Mouse (Mus musculus): ENCODE data around the gene Efcab6. TPM values are rescaled to one million over a fixed set of nuclear protein-coding genes. Genes with fewer than 3 reads are reported as not detected.

Gene Efcab6
- polyA plus RNA-seq, 1 experiment: not detected

- 69% methylated on average over 9 of the region's 9 CpGs for WGBS
- Histone ChIP-seq H3K27me3 (ENCODE audit: control insufficient read depth, insufficient read depth, low read length) (no peaks in the 10 kb centered on the region), H3K27ac (ENCODE audit: insufficient read depth, low read length) (no peak overlapping the region), H3K4me3 (ENCODE audit: extremely low read depth, insufficient read depth, insufficient read length) (no peak overlapping the region), H3K36me3 (ENCODE audit: control insufficient read depth, insufficient read depth, low read length) (no peaks in the 10 kb centered on the region), H3K4me1 (ENCODE audit: control insufficient read depth, insufficient read depth, insufficient read length) (no peaks in the 10 kb centered on the region)
- DNase-seq (ENCODE audit: low read depth in 1 of 2, low spot score in 2 of 2): no peak
- TF ChIP-seq POLR2A (IDR thresholded peaks at IDR 0.05; ENCODE audit: low read depth, low read length) (no peak), CTCF (IDR thresholded peaks at IDR 0.05; ENCODE audit: extremely low read depth, insufficient read depth, insufficient read length, insufficient replicate concordance) (no peak)
Measured at GRCm38 (mm10) chr15:83897286-83897685, 167.9 kb downstream of the Efcab6 start.

- 38% methylated on average over 9 of the region's 9 CpGs for WGBS
- no peak for TF ChIP-seq POLR2A (IDR thresholded peaks at IDR 0.05; ENCODE audit: low read depth, low read length)
- TF ChIP-seq CTCF (IDR thresholded peaks at IDR 0.05; ENCODE audit: extremely low read depth, insufficient read depth, insufficient read length, insufficient replicate concordance): no peak
- no peaks in the 10 kb centered on the region for H3K27me3 ChIP-seq (ENCODE audit: control insufficient read depth, insufficient read depth, low read length)
Measured at GRCm38 (mm10) chr15:83896011-83896410, 169.2 kb downstream of the Efcab6 start.

GRCm38 (mm10) chr15:83894261-83894660, 170.9 kb downstream of the Efcab6 start:
- Histone ChIP-seq H3K4me1 (ENCODE audit: control insufficient read depth, insufficient read depth, insufficient read length) (no peaks in the 10 kb centered on the region), H3K36me3 (ENCODE audit: control insufficient read depth, insufficient read depth, low read length) (no peaks in the 10 kb centered on the region), H3K27me3 (ENCODE audit: control insufficient read depth, insufficient read depth, low read length) (no peaks in the 10 kb centered on the region), H3K4me3 (ENCODE audit: extremely low read depth, insufficient read depth, insufficient read length) (no peak overlapping the region), H3K27ac (ENCODE audit: insufficient read depth, low read length) (no peak overlapping the region)
- no peak for DNase-seq (ENCODE audit: low read depth in 1 of 2, low spot score in 2 of 2)
- 71% methylated on average over 7 of the region's 7 CpGs for WGBS
- TF ChIP-seq CTCF (IDR thresholded peaks at IDR 0.05; ENCODE audit: extremely low read depth, insufficient read depth, insufficient read length, insufficient replicate concordance) (no peak), POLR2A (IDR thresholded peaks at IDR 0.05; ENCODE audit: low read depth, low read length) (no peak)

More at GRCm38 (mm10) chr15:83896011-83896410, 169.2 kb downstream of the Efcab6 start:
- no peaks in the 10 kb centered on the region for H3K4me1 ChIP-seq (ENCODE audit: control insufficient read depth, insufficient read depth, insufficient read length)
- no peaks in the 10 kb centered on the region for H3K36me3 ChIP-seq (ENCODE audit: control insufficient read depth, insufficient read depth, low read length)
- no peak overlapping the region for H3K4me3 ChIP-seq (ENCODE audit: extremely low read depth, insufficient read depth, insufficient read length)
- no peak overlapping the region for H3K27ac ChIP-seq (ENCODE audit: insufficient read depth, low read length)
- DNase-seq (ENCODE audit: low read depth in 1 of 2, low spot score in 2 of 2): no peak

DNA sequence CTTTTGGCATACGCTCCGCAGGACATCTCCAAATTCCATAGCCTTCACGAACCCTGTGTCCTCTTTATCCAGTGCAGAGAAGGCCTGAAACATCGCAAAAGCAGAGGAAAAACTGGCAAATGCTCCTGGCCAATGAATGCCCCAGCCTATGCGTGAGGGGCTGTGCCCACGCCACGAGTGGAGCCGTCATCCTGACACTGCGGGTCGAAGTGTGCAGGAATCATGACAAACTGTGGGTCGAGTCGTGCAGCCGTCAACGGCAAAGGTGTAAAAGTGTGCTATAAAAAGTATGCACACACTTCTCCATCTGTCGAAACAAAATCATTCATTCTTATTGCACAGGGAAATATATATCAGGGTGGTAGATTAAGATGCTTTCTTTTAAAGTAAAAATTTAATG, 172.3 kb downstream of the Efcab6 start:
- H3K27me3 ChIP-seq (ENCODE audit: control insufficient read depth, insufficient read depth, low read length): no peaks in the 10 kb centered on the region

DNA sequence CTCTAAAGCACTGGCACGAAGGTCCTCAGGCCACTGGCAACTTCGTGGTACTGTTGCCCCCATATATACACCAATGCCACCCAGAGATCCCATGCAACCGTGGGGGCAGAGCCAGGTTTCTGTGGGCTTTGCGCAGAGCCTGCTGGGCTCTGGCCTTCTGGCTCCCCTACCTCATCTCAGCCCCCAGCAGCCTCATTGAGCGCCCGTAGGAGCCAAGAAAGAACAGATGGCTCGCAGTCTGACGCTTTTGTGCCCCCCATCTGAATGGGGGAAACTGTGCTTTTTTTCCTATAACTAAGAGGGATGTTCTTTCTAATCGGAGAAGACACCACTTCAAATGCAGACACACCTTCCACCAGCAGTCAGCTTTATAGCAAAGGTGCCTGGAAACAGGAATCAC, 180.9 kb downstream of the Efcab6 start:
- Histone ChIP-seq H3K36me3 (ENCODE audit: control insufficient read depth, insufficient read depth, low read length) (no peaks in the 10 kb centered on the region), H3K27me3 (ENCODE audit: control insufficient read depth, insufficient read depth, low read length) (no peaks in the 10 kb centered on the region), H3K4me3 (ENCODE audit: extremely low read depth, insufficient read depth, insufficient read length) (no peak overlapping the region), H3K27ac (ENCODE audit: insufficient read depth, low read length) (no peak overlapping the region), H3K4me1 (ENCODE audit: control insufficient read depth, insufficient read depth, insufficient read length) (no peaks in the 10 kb centered on the region)
- no peak for TF ChIP-seq CTCF (IDR thresholded peaks at IDR 0.05; ENCODE audit: extremely low read depth, insufficient read depth, insufficient read length, insufficient replicate concordance)
- no peak for TF ChIP-seq POLR2A (IDR thresholded peaks at IDR 0.05; ENCODE audit: low read depth, low read length)
- no peak for DNase-seq (ENCODE audit: low read depth in 1 of 2, low spot score in 2 of 2)
- 89% methylated on average over 9 of the region's 9 CpGs for WGBS

More for the DNA sequence above, 172.3 kb downstream of the Efcab6 start:
- no peak for DNase-seq (ENCODE audit: low read depth in 1 of 2, low spot score in 2 of 2)
- H3K27ac ChIP-seq (ENCODE audit: insufficient read depth, low read length): no peak overlapping the region
- H3K4me1 ChIP-seq (ENCODE audit: control insufficient read depth, insufficient read depth, insufficient read length): no peaks in the 10 kb centered on the region
- no peak overlapping the region for H3K4me3 ChIP-seq (ENCODE audit: extremely low read depth, insufficient read depth, insufficient read length)
- 91% methylated on average over 15 of the region's 15 CpGs for WGBS
- no peaks in the 10 kb centered on the region for H3K36me3 ChIP-seq (ENCODE audit: control insufficient read depth, insufficient read depth, low read length)
- no peak for TF ChIP-seq POLR2A (IDR thresholded peaks at IDR 0.05; ENCODE audit: low read depth, low read length)
- TF ChIP-seq CTCF (IDR thresholded peaks at IDR 0.05; ENCODE audit: extremely low read depth, insufficient read depth, insufficient read length, insufficient replicate concordance): no peak

GRCm38 (mm10) chr15:83883821-83884220, 181.4 kb downstream of the Efcab6 start:
- WGBS: 91% methylated on average over 8 of the region's 8 CpGs
- TF ChIP-seq POLR2A (IDR thresholded peaks at IDR 0.05; ENCODE audit: low read depth, low read length) (no peak), CTCF (IDR thresholded peaks at IDR 0.05; ENCODE audit: extremely low read depth, insufficient read depth, insufficient read length, insufficient replicate concordance) (no peak)
- Histone ChIP-seq H3K4me3 (ENCODE audit: extremely low read depth, insufficient read depth, insufficient read length) (no peak overlapping the region), H3K27me3 (ENCODE audit: control insufficient read depth, insufficient read depth, low read length) (no peaks in the 10 kb centered on the region), H3K27ac (ENCODE audit: insufficient read depth, low read length) (no peak overlapping the region), H3K4me1 (ENCODE audit: control insufficient read depth, insufficient read depth, insufficient read length) (no peaks in the 10 kb centered on the region), H3K36me3 (ENCODE audit: control insufficient read depth, insufficient read depth, low read length) (no peaks in the 10 kb centered on the region)
- DNase-seq (ENCODE audit: low read depth in 1 of 2, low spot score in 2 of 2): no peak

DNA sequence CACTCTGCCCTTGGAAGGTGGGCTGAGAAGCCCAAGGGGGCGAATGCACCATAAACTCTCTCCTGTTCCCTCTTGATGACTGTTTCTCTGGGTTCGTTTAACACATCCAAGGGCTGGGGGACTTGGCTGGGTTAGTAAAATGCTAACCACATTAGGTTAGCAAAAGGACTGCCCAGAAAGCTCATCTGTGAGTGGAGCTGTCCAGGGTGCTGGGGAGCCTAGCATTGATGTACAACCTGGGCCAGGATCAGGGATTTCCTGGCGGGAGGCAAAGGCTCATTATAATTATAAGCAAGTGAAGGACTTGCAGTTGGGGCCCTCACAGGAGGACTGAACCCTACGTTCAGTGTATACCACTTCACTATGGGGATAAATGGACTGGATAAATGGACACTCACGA, 185.3 kb downstream of the Efcab6 start:
- H3K27ac ChIP-seq (ENCODE audit: insufficient read depth, low read length): no peak overlapping the region
- H3K4me1 ChIP-seq (ENCODE audit: control insufficient read depth, insufficient read depth, insufficient read length): no peaks in the 10 kb centered on the region
- no peaks in the 10 kb centered on the region for H3K36me3 ChIP-seq (ENCODE audit: control insufficient read depth, insufficient read depth, low read length)
- H3K27me3 ChIP-seq (ENCODE audit: control insufficient read depth, insufficient read depth, low read length): no peaks in the 10 kb centered on the region
- WGBS: 27% methylated on average over 5 of the region's 5 CpGs
- H3K4me3 ChIP-seq (ENCODE audit: extremely low read depth, insufficient read depth, insufficient read length): no peak overlapping the region
- DNase-seq (ENCODE audit: low read depth in 1 of 2, low spot score in 2 of 2): no peak
- TF ChIP-seq POLR2A (IDR thresholded peaks at IDR 0.05; ENCODE audit: low read depth, low read length) (no peak), CTCF (IDR thresholded peaks at IDR 0.05; ENCODE audit: extremely low read depth, insufficient read depth, insufficient read length, insufficient replicate concordance) (no peak)
